Mouse (Mus musculus) thymus, adult 2 months (tissue): ENCODE results near the gene Ahcyl2. TPM values are rescaled to one million over a fixed set of nuclear protein-coding genes. Genes with fewer than 3 reads are reported as not detected.

Source experiments
- DNase-seq: peaks from one replicate; pipeline ENCODE4 v3.0.0; 2021
- H3K27ac ChIP-seq: fragments of 200-500 bp; 2 replicates; pipeline ENCODE4 v1.5.1; 2012; ENCODE audit warnings: low read length, control low read depth; ENCODE audit not compliant: control insufficient read depth, insufficient read depth
- H3K27me3 ChIP-seq: fragments of 200-500 bp; 2 replicates; pipeline ENCODE4 v1.6.1; 2012; ENCODE audit warnings: mild to moderate bottlenecking, low read length, moderate library complexity, mixed read lengths; ENCODE audit not compliant: control insufficient read depth, insufficient read depth
- H3K36me3 ChIP-seq: fragments of 200-500 bp; 2 replicates; pipeline ENCODE4 v1.6.1; 2012; ENCODE audit warnings: mild to moderate bottlenecking, low read length, moderate library complexity; ENCODE audit not compliant: control insufficient read depth, insufficient read depth
- H3K4me1 ChIP-seq: fragments of 200-500 bp; replicated peaks from 2 replicates; pipeline ENCODE4 v1.6.1; 2012; ENCODE audit warnings: low read length; ENCODE audit not compliant: control insufficient read depth, insufficient read depth
- H3K4me3 ChIP-seq: fragments of 200-500 bp; 2 replicates; pipeline ENCODE4 v1.5.1; 2012; ENCODE audit warnings: mild to moderate bottlenecking, low read length, control low read depth, moderate library complexity; ENCODE audit not compliant: control insufficient read depth, insufficient read depth
- CTCF ChIP-seq: fragments of 200-500 bp; IDR thresholded peaks from 2 replicates; pipeline ENCODE4 v1.5.1; 2012; ENCODE audit warnings: mild to moderate bottlenecking, control low read depth, low read length, moderate library complexity, borderline replicate concordance; ENCODE audit not compliant: control insufficient read depth, poor library complexity, insufficient read depth; ENCODE audit errors: extremely low read depth
- POLR2A ChIP-seq: fragments of 200-500 bp; IDR thresholded peaks from 2 replicates; pipeline ENCODE4 v1.6.1; 2012; ENCODE audit warnings: mild to moderate bottlenecking, low read length, control low read depth, moderate library complexity; ENCODE audit not compliant: control insufficient read depth, poor library complexity, insufficient read depth; ENCODE audit errors: extremely low read depth
- WGBS: fragments of 180-500 bp; shearing (Covaris S2); methylation state at CpG from one replicate; pipeline ENCODE4 v1.1.7; 2018; 5-methylcytosine and 5-hydroxymethylcytosine counted together
- polyA plus RNA-seq: library from polyadenylated mRNA; depleted of rRNA; stranded (reverse); fragments of >200 nt; gene quantifications from 2 replicates; pipeline ENCODE4 v1.2.3, GENCODE M21; 2012

Gene Ahcyl2
- polyA plus RNA-seq, 1 experiment, result 44.1 TPM

DNA sequence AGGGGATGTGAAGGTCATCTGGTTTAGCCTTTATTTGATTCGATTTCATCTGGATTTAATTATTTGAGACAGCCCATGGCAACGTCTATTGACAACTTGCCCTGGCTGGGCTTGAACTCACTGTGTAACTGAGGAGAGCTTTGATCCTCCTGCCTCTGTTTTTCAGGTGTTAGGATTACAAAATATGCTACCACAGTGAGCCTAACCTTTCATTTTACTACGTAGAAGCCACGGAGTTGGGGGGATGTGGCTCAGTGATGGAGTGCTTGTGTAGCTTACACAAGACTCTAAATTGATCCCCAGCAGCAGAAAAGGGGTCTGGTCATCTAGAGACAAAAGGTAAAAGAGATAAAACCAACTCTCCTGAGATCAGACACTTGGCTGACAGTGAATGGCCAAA is 150.1 kb downstream of the Ahcyl2 start:
- Histone ChIP-seq H3K27ac (no peak overlapping the region), H3K36me3 (no peaks in the 10 kb centered on the region), H3K4me3 (no peak overlapping the region), H3K4me1 (peaks cover 9% of the 10 kb centered on the region), H3K27me3 (no peaks in the 10 kb centered on the region)
- 42% methylated on average over 4 of the region's 4 CpGs for WGBS
- no peak for DNase-seq
- no peak for TF ChIP-seq POLR2A
- no peak for TF ChIP-seq CTCF

DNA sequence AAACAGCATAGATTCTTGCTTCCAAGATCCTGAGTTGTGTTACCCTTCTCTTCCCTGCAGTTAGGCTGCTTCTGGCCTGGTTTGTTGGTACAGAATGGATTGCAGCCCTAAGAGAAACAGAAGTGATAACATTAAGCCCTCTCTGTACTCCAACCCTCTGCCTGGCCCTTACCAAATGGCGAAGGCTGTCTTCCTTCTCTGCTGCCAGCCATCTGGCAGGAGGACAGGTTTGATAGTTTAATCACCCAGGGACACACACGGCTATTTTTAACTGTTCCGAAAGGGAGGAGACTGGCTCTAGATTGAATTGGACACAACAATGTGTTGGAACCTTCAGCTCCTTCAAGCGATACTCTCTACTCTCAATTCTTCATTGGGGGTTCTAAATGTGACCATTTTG is 155.7 kb downstream of the Ahcyl2 start:
- Histone ChIP-seq H3K27me3 (no peaks in the 10 kb centered on the region), H3K4me1 (no peaks in the 10 kb centered on the region), H3K4me3 (no peak overlapping the region), H3K36me3 (no peaks in the 10 kb centered on the region; the same call in 1 of the 2 replicates), H3K27ac (no peak overlapping the region)
- DNase-seq, result no peak
- TF ChIP-seq POLR2A (no peak), CTCF (no peak)
- WGBS, result 93% methylated on average over 4 of the region's 4 CpGs

- Histone ChIP-seq H3K36me3 (no peaks in the 10 kb centered on the region; the same call in 1 of the 2 replicates), H3K4me1 (no peaks in the 10 kb centered on the region), H3K4me3 (no peak overlapping the region), H3K27ac (no peak overlapping the region), H3K27me3 (no peaks in the 10 kb centered on the region)
- TF ChIP-seq CTCF (no peak), POLR2A (no peak)
- no peak for DNase-seq
- 91% methylated on average over 6 of the region's 6 CpGs for WGBS
These were observed 157.9 kb downstream of the Ahcyl2 start for GRCm38 (mm10) chr6:29925594-29926219.

DNA sequence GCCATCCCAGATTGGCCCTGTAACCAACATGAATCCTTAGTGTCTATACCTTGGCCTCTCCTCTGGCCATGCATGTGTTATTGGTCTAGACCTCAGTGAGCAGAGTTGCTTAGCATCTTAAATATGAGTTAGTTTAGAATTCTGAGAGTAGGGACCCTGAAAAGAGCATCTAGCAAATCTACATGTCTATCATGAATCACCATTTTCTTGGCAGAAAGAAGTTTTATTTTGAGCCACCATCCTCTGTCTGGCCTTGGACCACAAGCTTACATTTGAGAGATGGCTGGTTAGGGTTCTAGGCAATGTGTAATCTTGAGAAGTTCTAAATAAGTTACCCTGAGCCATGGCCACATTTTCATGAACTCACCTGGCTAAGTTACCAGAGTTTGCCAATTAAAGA is 162.3 kb downstream of the Ahcyl2 start:
- TF ChIP-seq CTCF, result no peak
- TF ChIP-seq POLR2A, result no peak
- H3K36me3 ChIP-seq, result peaks cover 4% of the 10 kb centered on the region; the same call in 1 of the 2 replicates

DNA sequence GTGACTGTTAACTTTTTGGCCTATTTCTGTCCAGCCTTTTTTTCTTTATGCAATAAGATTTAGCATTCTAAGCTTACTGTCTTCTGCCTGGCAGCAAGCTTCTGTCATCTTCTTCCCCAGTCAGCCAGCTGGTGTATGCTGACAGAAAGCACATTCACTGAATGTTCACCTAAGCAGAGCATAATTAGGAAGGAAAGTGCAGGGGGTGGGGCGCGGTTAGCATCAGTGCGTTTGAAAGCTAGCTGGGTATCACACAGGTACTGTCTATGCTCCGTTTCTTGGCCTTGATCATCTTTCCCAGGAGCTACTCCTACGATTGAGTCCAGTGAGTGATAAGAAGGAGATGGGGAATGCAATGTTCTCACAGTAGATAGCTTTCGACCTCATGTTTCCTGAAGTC is 162.9 kb downstream of the Ahcyl2 start:
- Histone ChIP-seq H3K4me3 (no peak overlapping the region), H3K36me3 (peaks cover 4% of the 10 kb centered on the region; the same call in 1 of the 2 replicates), H3K27me3 (no peaks in the 10 kb centered on the region), H3K4me1 (no peaks in the 10 kb centered on the region), H3K27ac (no peak overlapping the region)
- no peak for DNase-seq
- TF ChIP-seq CTCF (no peak), POLR2A (no peak)
- WGBS, result 96% methylated on average over 6 of the region's 6 CpGs

More for the DNA sequence above, 162.3 kb downstream of the Ahcyl2 start:
- no peaks in the 10 kb centered on the region for H3K27me3 ChIP-seq
- no peak overlapping the region for H3K27ac ChIP-seq
- no peaks in the 10 kb centered on the region for H3K4me1 ChIP-seq
- H3K4me3 ChIP-seq, result no peak overlapping the region
- DNase-seq, result no peak

GRCm38 (mm10) chr6:29931181-29931580 is 163.4 kb downstream of the Ahcyl2 start:
- no peak overlapping the region for H3K27ac ChIP-seq
- no peak overlapping the region for H3K4me3 ChIP-seq
- H3K4me1 ChIP-seq, result no peaks in the 10 kb centered on the region
- H3K36me3 ChIP-seq, result peaks cover 4% of the 10 kb centered on the region; the same call in 1 of the 2 replicates
- no peak for DNase-seq
- TF ChIP-seq POLR2A, result no peak
- TF ChIP-seq CTCF, result no peak
- 97% methylated on average over 4 of the region's 4 CpGs for WGBS
- no peaks in the 10 kb centered on the region for H3K27me3 ChIP-seq
